Mouse (Mus musculus) limb, embryonic 11.5 days (tissue): ENCODE results near the gene Lnpk. TPM values are rescaled to one million over a fixed set of nuclear protein-coding genes. Genes with fewer than 3 reads are reported as not detected.

Experiments used
- ATAC-seq: fragments of 200-750 bp; cut with Nextera tagmentation; 2 replicates; pipeline ENCODE4 v1.8.0; 2017; ENCODE audit warnings: low read depth; ENCODE audit not compliant: insufficient number of reproducible peaks, low FRiP score, low TSS enrichment
- DNase-seq: peaks from one replicate; pipeline ENCODE4 v3.0.0-alpha.2; 2015; ENCODE audit warnings: low spot score
- H3K27ac ChIP-seq: fragments of 300-500 bp; sonication (generic); replicated peaks from 2 replicates; pipeline ENCODE4 v1.5.1; 2014; ENCODE audit warnings: low read depth, mild to moderate bottlenecking, low read length
- H3K27me3 ChIP-seq: fragments of 300-500 bp; sonication (generic); 2 replicates; pipeline ENCODE4 v1.6.1; 2014; ENCODE audit warnings: mild to moderate bottlenecking, low read length, mixed read lengths; ENCODE audit not compliant: control insufficient read depth, insufficient read depth
- H3K36me3 ChIP-seq: fragments of 300-500 bp; sonication (generic); 2 replicates; pipeline ENCODE4 v1.6.1; 2014; ENCODE audit warnings: mild to moderate bottlenecking, low read length, moderate library complexity, mixed read lengths; ENCODE audit not compliant: control insufficient read depth, insufficient read depth
- H3K4me1 ChIP-seq: fragments of 300-500 bp; sonication (generic); 2 replicates; pipeline ENCODE4 v1.6.1; 2014; ENCODE audit warnings: low read length, mixed read lengths; ENCODE audit not compliant: control insufficient read depth, insufficient read depth
- H3K4me2 ChIP-seq: fragments of 300-500 bp; sonication (generic); 2 replicates; pipeline ENCODE4 v1.6.1; 2014; ENCODE audit warnings: low read depth, mild to moderate bottlenecking, moderate library complexity; ENCODE audit not compliant: severe bottlenecking
- H3K4me3 ChIP-seq: fragments of 300-500 bp; sonication (generic); 2 replicates; pipeline ENCODE4 v1.5.1; 2014; ENCODE audit warnings: low read depth, low read length
- H3K9ac ChIP-seq: fragments of 300-500 bp; sonication (generic); 2 replicates; pipeline ENCODE4 v1.6.1; 2014; ENCODE audit warnings: mild to moderate bottlenecking, low read length
- H3K9me3 ChIP-seq: fragments of 300-500 bp; sonication (generic); 2 replicates; pipeline ENCODE4 v1.6.1; 2016; ENCODE audit warnings: low read length; ENCODE audit not compliant: control insufficient read depth
- WGBS: fragments of 180-500 bp; shearing (Covaris S2); extraction: QIAGEN DNeasy Blood & Tissue Kit; methylation state at CpG from one replicate; pipeline ENCODE4 v1.1.7; 2014; 5-methylcytosine and 5-hydroxymethylcytosine counted together
- polyA plus RNA-seq: library from polyadenylated mRNA; unstranded; fragments of >200 nt; fragmentation: Nextera tagmentation; extraction: Ambion mirVana; gene quantifications from 2 replicates; pipeline ENCODE4 v1.2.1, GENCODE M21; 2014

Lnpk gene
- polyA plus RNA-seq, 1 experiment from 2014 or later: 52.2 TPM

- 76% methylated on average over 5 of the region's 5 CpGs for WGBS
- no peak overlapping the region for H3K9ac ChIP-seq
- no peak overlapping the region for H3K27ac ChIP-seq
- H3K4me3 ChIP-seq: no peak overlapping the region
- no peak for ATAC-seq
- DNase-seq: no peak
- H3K9me3 ChIP-seq: no peaks in the 10 kb centered on the region
- no peaks in the 10 kb centered on the region for H3K36me3 ChIP-seq
- no peak overlapping the region for H3K4me2 ChIP-seq
- no peaks in the 10 kb centered on the region for H3K27me3 ChIP-seq
- H3K4me1 ChIP-seq: 0 out of 2 replicates have a peak, but pooled peaks cover 2% of the 10 kb centered on the region
Measured at GRCm38 (mm10) chr2:74602483-74602882, 23.2 kb upstream of the Lnpk start.

GRCm38 (mm10) chr2:74597169-74597568 is 17.9 kb upstream of the Lnpk start:
- Histone ChIP-seq H3K4me2 (no peak overlapping the region), H3K36me3 (no peaks in the 10 kb centered on the region), H3K4me3 (no peak overlapping the region), H3K9ac (no peak overlapping the region), H3K9me3 (no peaks in the 10 kb centered on the region), H3K27ac (no peak overlapping the region), H3K27me3 (no peaks in the 10 kb centered on the region), H3K4me1 (0 out of 2 replicates have a peak, but pooled peaks cover 1% of the 10 kb centered on the region)
- no peak for DNase-seq
- no peak for ATAC-seq
- 76% methylated on average over 3 of the region's 3 CpGs for WGBS

DNA sequence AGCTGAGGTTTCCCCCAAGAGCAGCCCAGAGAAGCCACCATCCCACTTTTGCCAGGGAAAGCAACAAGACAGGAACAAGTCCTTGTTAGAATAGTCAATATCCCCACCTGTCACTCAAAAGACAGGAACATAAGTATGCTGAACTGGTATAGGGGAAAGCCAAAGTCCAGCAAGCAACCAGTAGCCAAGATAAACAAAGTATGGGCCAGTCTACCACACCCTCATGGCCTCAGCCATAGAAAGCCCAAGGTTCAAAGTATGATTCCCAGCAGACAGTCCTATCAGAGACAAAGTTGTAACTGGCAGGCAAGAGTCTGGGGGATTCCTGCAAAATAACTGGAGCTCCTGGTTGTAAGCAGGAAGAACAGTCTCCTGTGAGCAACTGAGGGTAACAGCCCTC is 16.9 kb upstream of the Lnpk start:
- no peaks in the 10 kb centered on the region for H3K27me3 ChIP-seq
- H3K9me3 ChIP-seq: no peaks in the 10 kb centered on the region
- no peak overlapping the region for H3K4me2 ChIP-seq
- no peaks in the 10 kb centered on the region for H3K36me3 ChIP-seq
- no peaks in the 10 kb centered on the region for H3K4me1 ChIP-seq
- ATAC-seq (no peak), DNase-seq (no peak)
- no peak overlapping the region for H3K4me3 ChIP-seq
- no peak overlapping the region for H3K27ac ChIP-seq
- no peak overlapping the region for H3K9ac ChIP-seq

GRCm38 (mm10) chr2:74578146-74578842 is 941 bp downstream of the Lnpk start:
- Histone ChIP-seq H3K36me3 (no peaks in the 10 kb centered on the region), H3K4me1 (no peaks in the 10 kb centered on the region), H3K9ac (peak overlapping the region; percentile 78), H3K27me3 (no peaks in the 10 kb centered on the region), H3K4me2 (peak overlapping the region; percentile 76), H3K9me3 (no peaks in the 10 kb centered on the region), H3K4me3 (peak overlapping the region; percentile 97), H3K27ac (peak overlapping the region; percentile 6; the same call in 1 of the 2 replicates)
- WGBS: under 1% methylated on average over 54 of the region's 55 CpGs
- ATAC-seq (peak; percentile 81), DNase-seq (peak; percentile 42)

DNA sequence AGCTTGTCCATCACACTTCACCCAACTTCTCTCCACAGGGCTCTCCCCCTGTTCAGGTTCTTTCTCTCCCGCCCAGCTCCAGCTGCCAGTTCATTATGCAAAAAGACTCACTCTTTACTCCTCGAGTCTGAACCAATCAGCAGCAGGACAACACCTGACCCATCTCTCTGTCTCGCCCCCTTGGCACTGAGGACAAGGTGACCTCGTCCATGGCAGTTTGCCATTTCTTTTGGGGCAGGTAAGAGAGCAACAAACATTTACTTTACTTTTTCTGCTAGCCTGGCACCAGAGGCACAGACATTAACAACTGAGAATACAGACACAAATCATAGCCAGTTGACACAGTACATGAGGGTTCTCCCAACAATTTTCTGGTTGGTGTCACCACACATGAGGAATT is 8.8 kb downstream of the Lnpk start:
- DNase-seq (no peak), ATAC-seq (no peak)
- Histone ChIP-seq H3K4me1 (no peaks in the 10 kb centered on the region), H3K9me3 (no peaks in the 10 kb centered on the region), H3K36me3 (peaks cover 3% of the 10 kb centered on the region; the same call in 1 of the 2 replicates), H3K27me3 (no peaks in the 10 kb centered on the region), H3K27ac (no peak overlapping the region), H3K9ac (no peak overlapping the region), H3K4me2 (no peak overlapping the region), H3K4me3 (no peak overlapping the region)
- 68% methylated on average over 4 of the region's 4 CpGs for WGBS

DNA sequence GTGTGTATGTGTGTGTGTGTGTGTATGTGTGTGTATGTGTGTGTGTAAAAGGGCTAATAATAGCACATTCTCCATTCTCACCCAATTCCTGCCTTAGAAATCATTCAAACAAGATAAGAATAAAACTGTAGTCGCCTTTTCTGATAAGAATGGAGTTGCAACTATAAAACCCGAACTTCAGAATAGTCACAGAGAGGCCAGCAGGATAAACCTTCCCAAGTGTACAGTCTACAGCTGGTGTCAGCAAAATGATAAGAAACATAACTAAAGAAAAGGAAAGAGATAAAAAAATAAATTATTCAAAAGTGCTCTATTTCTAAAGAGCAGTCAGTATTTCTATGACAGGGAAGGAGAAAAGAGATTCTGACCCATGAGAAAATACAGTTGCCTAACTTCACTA is 19.4 kb downstream of the Lnpk start:
- DNase-seq: no peak
- no peak overlapping the region for H3K4me2 ChIP-seq
- H3K27me3 ChIP-seq: no peaks in the 10 kb centered on the region
- H3K36me3 ChIP-seq: no peaks in the 10 kb centered on the region
- no peak overlapping the region for H3K27ac ChIP-seq
- no peaks in the 10 kb centered on the region for H3K9me3 ChIP-seq
- ATAC-seq: no peak
- H3K4me3 ChIP-seq: no peak overlapping the region
- 93% methylated on average over 2 of the region's 2 CpGs for WGBS
- no peaks in the 10 kb centered on the region for H3K4me1 ChIP-seq
- H3K9ac ChIP-seq: no peak overlapping the region

DNA sequence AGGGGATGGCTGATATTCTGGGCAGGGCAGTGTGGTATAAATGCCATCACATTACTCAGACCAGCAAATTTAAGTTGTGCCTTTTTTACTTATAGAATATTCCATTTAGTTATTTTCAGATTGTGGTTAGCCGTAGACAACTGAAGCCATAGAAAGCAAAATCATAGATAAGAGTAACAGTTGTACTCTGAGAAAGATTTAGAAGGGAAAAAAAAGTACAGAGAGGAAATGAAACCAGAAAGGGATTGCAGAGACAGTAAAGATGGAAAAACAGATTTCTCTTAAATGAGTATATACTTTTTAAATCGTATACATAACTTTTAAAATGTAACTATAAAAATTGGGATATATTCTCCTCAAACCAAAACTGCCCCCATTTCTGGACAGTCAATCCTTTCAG is 20.1 kb downstream of the Lnpk start:
- Histone ChIP-seq H3K27ac (no peak overlapping the region), H3K4me1 (no peaks in the 10 kb centered on the region), H3K9me3 (no peaks in the 10 kb centered on the region), H3K4me2 (no peak overlapping the region), H3K36me3 (no peaks in the 10 kb centered on the region), H3K27me3 (no peaks in the 10 kb centered on the region), H3K4me3 (no peak overlapping the region), H3K9ac (no peak overlapping the region)
- DNase-seq (no peak), ATAC-seq (no peak)
- WGBS: 90% methylated on average over 2 of the region's 2 CpGs

DNA sequence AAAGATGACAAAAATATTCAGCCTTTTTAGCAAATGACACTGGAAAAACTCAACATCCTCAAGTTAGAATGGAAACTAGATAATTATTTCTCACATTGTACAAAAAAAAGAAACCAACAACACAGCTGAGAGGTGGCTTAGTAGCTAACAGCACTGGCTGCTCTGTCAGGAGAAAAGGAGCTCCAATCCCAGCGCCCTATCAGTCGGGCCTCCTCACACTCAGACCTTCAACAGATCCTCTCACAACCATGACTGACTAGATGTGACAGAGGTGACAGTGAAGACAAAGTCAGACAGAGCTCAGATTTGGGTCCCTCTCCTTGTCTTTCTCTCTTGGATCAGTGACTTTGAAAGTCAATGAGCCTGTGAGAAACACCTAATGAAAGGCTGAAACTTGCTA is 21.8 kb downstream of the Lnpk start:
- H3K4me1 ChIP-seq: no peaks in the 10 kb centered on the region
- no peak overlapping the region for H3K4me2 ChIP-seq
- no peak overlapping the region for H3K27ac ChIP-seq
- 81% methylated on average over 2 of the region's 2 CpGs for WGBS
- ATAC-seq (no peak), DNase-seq (no peak)
- H3K9me3 ChIP-seq: no peaks in the 10 kb centered on the region
- H3K4me3 ChIP-seq: no peak overlapping the region
- H3K36me3 ChIP-seq: 0 out of 2 replicates have a peak, but pooled peaks cover 3% of the 10 kb centered on the region
- no peaks in the 10 kb centered on the region for H3K27me3 ChIP-seq
- no peak overlapping the region for H3K9ac ChIP-seq

DNA sequence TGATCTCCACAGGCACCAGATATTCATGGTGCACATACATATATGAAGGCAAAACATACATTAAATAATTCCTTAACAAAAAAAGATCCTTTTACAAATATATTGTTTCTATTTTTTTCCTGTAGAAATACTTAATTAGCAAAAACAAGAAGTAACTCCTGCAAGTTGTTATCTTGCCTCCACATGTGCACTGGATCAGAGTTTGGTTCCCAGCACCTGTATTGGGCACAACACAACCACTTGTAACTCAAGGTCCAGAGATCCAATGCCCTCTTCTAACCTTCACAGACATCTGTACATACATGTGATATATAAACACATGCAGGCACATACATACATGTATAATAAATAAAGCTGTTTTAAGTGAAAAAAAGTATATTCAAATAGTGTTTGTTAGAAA is 27.3 kb downstream of the Lnpk start:
- Histone ChIP-seq H3K27ac (no peak overlapping the region), H3K9ac (no peak overlapping the region), H3K9me3 (no peaks in the 10 kb centered on the region), H3K36me3 (0 out of 2 replicates have a peak, but pooled peaks cover 3% of the 10 kb centered on the region), H3K4me1 (no peaks in the 10 kb centered on the region), H3K4me3 (no peak overlapping the region), H3K27me3 (no peaks in the 10 kb centered on the region), H3K4me2 (no peak overlapping the region)
- ATAC-seq (no peak), DNase-seq (no peak)
